Mouse (Mus musculus) brain, adult 2 months (tissue): ENCODE measurements at regions not wholly inside any gene's neighbourhood (a gene's known extent, or its start where the extent isn't known, plus 50 kb on each side); places are given as distances from the start of the nearest gene placed in this dataset.

Experiments
- DNase-seq: peaks from one replicate; pipeline ENCODE4 v3.0.0; 2011; ENCODE audit warnings: low read depth, low spot score

DNA sequence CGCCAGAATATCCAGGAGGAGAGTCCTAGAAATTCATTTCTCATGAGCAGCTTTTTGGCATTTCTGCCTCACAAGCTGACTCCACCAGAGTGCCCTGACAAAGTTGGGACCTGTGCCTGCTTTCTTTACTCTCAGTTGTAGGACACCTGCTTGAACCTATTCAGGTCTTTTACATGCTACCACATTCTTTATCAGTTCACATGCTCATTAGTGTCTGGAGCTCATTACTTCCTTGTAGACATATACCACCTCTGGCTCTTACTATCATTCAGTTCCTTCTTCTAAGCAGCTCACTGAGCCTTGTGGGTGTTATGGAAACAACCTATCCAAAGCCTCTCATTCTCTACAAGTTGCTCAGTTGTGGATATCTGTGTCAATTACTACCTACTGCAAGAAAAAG is 363.4 kb upstream of the Gm5150 start:
- DNase-seq: no peak

DNA sequence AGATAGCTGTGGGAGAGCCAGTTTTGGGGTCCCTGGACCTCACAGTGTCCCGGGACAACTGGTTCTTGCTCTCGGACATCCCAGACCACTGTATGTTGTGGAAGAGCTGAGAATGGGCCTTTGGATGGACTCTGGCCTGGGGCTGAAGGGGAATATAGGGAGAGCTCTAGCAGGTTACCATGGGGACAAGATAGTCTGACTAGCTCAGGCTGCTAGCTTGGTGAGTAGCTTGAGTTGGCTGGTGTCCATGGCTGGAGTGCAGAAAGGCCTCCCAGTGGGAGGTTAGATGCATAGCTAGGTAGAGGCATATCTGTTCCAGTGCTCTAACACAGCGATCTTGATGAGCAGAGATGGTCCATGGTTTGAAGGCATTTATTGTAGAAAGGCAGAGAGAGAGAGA is 356.9 kb upstream of the Gm5150 start:
- DNase-seq: no peak

DNA sequence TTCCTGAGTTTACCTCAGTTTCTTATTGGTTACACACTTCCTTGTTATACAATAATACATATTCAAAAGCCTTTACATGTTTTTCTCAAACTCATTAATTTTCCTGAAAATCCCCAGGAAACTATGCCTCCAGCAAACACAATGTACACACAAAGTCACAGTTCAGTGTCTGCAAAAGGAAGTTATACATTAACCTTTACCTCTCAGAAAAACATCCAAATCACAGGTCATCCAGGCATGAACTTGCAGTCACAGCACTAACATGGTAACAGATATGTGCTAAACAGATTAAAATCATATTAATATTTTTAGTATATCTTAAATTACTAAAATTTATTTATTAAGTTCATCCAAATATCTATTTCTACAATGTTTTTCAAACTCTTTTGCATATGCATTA is 352.8 kb upstream of the Gm5150 start:
- DNase-seq: no peak

DNA sequence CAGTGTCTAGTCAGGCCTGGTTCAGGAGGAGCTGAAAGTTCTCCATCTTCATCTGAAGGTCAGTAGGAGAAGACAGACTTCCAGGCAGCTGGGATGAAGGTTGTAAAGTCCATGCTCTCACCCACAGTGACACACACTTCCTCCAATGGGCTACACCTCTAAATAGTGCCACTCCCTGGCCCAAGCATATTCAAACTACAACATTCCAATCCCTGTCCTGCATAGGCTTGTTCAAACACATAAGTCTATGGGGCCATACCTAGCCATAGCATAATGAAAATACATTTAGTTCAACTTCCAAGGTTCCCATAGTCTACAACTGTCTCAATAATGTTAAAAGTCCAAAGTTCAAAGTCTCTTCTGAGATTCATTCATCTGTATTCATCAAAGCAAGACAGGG is 324.5 kb upstream of the Gm5150 start:
- no peak for DNase-seq

DNA sequence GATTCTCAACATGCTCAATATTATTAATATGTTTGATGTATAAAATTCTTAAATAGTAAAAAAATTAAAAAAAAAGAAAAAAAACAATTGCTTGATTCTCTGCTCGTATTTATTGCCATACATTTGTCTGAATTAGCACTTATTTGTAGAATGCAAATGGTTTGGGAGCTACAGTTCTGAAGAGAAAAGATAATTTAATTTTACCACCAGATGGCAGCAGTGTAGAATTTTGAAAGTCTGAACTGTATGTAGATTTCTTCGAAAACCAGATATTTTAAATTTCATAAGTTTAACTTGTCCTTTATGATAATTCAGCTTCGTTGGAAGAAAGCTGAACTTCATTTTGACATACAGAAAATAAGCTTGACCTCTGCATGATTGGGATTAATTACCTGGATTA is 304.6 kb upstream of the Gm5150 start:
- peak; percentile 35 for DNase-seq

DNA sequence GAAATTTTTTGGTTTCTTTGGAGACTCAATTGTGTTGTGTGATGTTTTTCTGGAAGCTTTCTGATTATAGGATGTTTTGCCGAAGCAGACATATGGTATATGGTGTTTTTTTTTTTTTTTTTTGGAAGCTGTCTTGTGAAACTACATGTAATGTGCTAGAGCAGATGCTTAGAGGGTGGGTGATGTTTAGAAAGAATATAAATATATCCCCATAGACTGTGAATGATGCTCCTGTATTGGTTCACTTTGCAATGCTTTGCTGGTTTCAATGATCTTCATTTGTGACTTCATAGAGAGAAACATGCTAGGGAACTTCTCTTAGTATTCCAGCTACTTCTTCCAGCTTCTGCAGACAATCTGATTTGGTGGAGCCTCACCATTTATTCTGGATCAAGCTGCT is 271.2 kb upstream of the Gm5150 start:
- peak; percentile 65 for DNase-seq
